Mouse (Mus musculus): ENCODE results near the gene Vmn1r91. TPM values are rescaled to one million over a fixed set of nuclear protein-coding genes. Genes with fewer than 3 reads are reported as not detected.
"Not testable (repeated sequence)": the region's sequence is repeated elsewhere in the genome, so short reads cannot be mapped to it uniquely, and the experiment has no call there.

The Vmn1r91 gene
- total RNA-seq (2021), result not detected
- long read RNA-seq, result 0 reads

DNA sequence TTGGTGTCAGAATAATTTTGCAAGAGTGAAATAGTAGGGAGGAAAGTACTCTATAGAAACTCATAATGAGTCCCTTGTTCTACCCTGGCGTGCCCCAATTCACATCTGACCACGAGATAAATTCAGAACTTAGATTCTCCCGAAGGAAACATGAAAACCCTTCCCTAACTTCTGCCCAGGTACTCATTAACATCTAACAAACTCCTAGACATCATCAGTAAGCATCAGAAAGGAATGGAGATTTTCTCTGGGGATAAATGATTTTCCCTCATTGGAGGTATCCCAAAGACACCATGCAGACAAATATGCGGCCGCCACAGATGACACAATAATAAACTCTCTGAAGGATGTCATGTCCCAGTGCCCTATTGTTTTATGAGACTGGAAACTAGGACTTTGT is at the start of gene Vmn1r91:
Gene Vmn1r91 (plus strand): TSS at position 301 of the 400 bp plus-strand sequence.
- DNase-seq (ENCODE audit: low spot score in 2 of 2), result not testable (repeated sequence)

DNA sequence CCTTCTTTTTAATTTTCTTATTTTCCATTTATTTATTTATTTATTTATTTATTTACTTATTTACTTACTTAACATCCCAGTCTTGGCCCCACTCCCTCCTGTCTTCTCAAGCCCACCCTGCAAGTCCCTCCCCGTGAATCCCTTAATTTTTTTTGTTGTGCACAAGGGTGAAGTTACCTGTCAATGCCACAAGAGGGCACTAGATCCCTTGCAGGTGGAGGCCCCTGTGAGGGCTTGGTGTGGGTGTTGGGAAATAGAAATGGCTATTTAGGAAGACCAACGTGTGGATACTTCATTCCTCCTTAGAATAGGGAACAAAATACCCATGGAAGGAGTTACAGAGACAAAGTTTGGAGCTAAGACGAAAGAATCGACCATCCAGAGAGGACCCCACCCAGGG is 35.4 kb upstream of the Vmn1r91 start:
- DNase-seq (ENCODE audit: low spot score in 2 of 2), result not testable (repeated sequence)

DNA sequence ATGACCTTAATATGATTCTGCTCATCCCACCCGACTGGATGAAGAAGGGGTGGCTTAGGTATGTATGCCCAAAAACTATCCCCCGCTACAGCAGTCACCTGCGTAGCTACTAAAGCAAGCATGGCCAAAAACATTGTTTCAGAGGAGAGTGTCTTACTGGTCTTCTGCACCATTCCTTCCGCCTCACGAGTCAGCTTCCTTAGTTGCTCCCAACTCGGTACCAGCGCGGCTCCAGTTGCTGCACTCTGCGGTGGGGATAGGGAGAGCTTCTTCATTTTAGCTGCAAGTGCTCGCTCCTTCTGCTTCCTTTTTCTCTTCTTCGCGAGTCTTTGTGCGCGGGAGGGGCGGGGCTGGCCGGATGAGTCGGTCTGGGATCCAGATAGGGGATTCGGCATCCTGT is 21.4 kb upstream of the Vmn1r91 start:
- not testable (repeated sequence) for DNase-seq (ENCODE audit: low spot score in 2 of 2)

DNA sequence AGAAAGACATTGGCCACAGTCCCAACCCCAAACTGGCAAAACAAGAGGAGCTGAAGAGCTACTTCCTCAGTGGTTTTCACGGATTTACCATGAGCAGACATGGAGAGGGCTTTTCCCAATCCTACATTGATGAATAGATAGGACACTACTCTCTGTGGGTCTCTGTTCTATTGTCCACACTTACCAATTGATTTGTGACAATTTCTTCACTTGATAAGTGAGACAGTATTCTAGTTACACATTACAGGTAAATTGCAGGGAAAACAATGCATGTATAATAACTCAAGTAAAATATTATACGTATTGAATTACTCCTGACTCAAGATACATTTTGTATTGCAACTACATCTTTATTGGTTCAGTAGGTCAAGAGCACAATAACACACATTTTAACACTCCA is 23.0 kb downstream of the Vmn1r91 start, which contains the start of gene Gm16442:
Gene Gm16442 (minus strand): TSS at position 101 of the 400 bp plus-strand sequence.
- DNase-seq (ENCODE audit: low spot score in 2 of 2), result not testable (repeated sequence)

DNA sequence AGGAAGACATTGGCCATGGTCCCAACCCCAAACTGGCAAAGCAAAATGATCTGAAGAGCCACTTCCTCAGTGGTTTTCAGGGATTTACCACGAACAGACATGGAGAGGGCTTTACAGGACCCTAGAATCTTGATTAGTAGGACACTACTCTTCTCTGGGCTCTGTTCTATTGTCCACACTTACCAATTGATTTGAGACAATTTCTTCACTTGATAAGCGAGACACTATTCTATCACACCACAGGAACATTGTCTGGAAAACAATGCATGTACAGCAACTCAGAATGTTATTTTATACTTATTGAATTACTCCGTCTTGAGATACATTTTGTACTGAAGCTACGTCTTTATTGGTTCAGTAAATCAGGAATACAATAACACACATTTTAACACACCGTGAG is 39.5 kb downstream of the Vmn1r91 start, which contains the start of gene Vmn1r93:
Gene Vmn1r93 (minus strand): TSS at position 101 of the 400 bp plus-strand sequence.
- not testable (repeated sequence) for DNase-seq (ENCODE audit: low spot score in 2 of 2)

Other genes starting within 250 kb of the Vmn1r91 start
- 1 to 10 TPM; 1.2 to 2.3 TPM for gene Gm19345, start 247.7 kb upstream of the Vmn1r91 start, total RNA-seq (2021)
- not detected for gene Ceacam16, start 238.4 kb upstream of the Vmn1r91 start, total RNA-seq (2021)
- gene Ceacam19, start 211.7 kb upstream of the Vmn1r91 start, total RNA-seq (2021), result not detected
- 10 to 100 TPM; 12.4 to 12.8 TPM for gene Pvr, start 178.5 kb upstream of the Vmn1r91 start, total RNA-seq (2021)
- not detected for gene Igsf23, start 148.9 kb upstream of the Vmn1r91 start, total RNA-seq (2021)
- gene Ceacam20, start 134.3 kb upstream of the Vmn1r91 start, total RNA-seq (2021), result not detected
- gene Nlrp9b, start 108.2 kb upstream of the Vmn1r91 start, total RNA-seq (2021), result not detected
- gene Gm16442, start 22.9 kb downstream of the Vmn1r91 start, total RNA-seq (2021), result not detected
- not detected for gene Vmn1r93, start 39.4 kb downstream of the Vmn1r91 start, total RNA-seq (2021)
- not detected for gene Vmn1r94, start 68.7 kb downstream of the Vmn1r91 start, total RNA-seq (2021)
- not detected for gene Vmn1r95, start 94.0 kb downstream of the Vmn1r91 start, total RNA-seq (2021)
- not detected for gene Gm6164, start 105.9 kb downstream of the Vmn1r91 start, total RNA-seq (2021)
- not detected for gene Gm4498, start 134.1 kb downstream of the Vmn1r91 start, total RNA-seq (2021)
- not detected for gene Gm5890, start 163.2 kb downstream of the Vmn1r91 start, total RNA-seq (2021)
- gene Gm4133, start 234.4 kb downstream of the Vmn1r91 start, total RNA-seq (2021), result not detected

Data from layer of hippocampus, adult 18-20 months (tissue).